Mouse (Mus musculus) stomach, embryonic 15.5 days (tissue): Measurements from ENCODE around the gene Paqr3. TPM values are rescaled to one million over a fixed set of nuclear protein-coding genes. Genes with fewer than 3 reads are reported as not detected.

Experiments used
- ATAC-seq: fragments of 200-750 bp; cut with Nextera tagmentation; 2 replicates; pipeline ENCODE4 v1.8.0; 2017; ENCODE audit warnings: low read depth, moderate number of reproducible peaks, moderate TSS enrichment; ENCODE audit not compliant: insufficient read depth, low FRiP score
- H3K27ac ChIP-seq: fragments of 300-500 bp; sonication (generic); 2 replicates; pipeline ENCODE4 v1.5.1; 2015; ENCODE audit warnings: mild to moderate bottlenecking, inconsistent platforms
- H3K27me3 ChIP-seq: fragments of 300-500 bp; sonication (generic); replicated peaks from 2 replicates; pipeline ENCODE4 v1.6.1; 2015; ENCODE audit warnings: inconsistent platforms
- H3K36me3 ChIP-seq: fragments of 300-500 bp; sonication (generic); 2 replicates; pipeline ENCODE4 v1.6.1; 2015; ENCODE audit warnings: inconsistent platforms
- H3K4me1 ChIP-seq: fragments of 300-500 bp; sonication (generic); 2 replicates; pipeline ENCODE4 v1.6.1; 2015; ENCODE audit warnings: inconsistent platforms
- H3K4me2 ChIP-seq: fragments of 300-500 bp; sonication (generic); 2 replicates; pipeline ENCODE4 v1.6.1; 2015; ENCODE audit warnings: mild to moderate bottlenecking, inconsistent platforms
- H3K4me3 ChIP-seq: fragments of 300-500 bp; sonication (generic); replicated peaks from 2 replicates; pipeline ENCODE4 v1.5.1; 2015; ENCODE audit warnings: inconsistent platforms
- H3K9ac ChIP-seq: fragments of 300-500 bp; sonication (generic); 2 replicates; pipeline ENCODE4 v1.6.1; 2015; ENCODE audit warnings: inconsistent platforms
- H3K9me3 ChIP-seq: fragments of 300-500 bp; sonication (generic); 2 replicates; pipeline ENCODE4 v1.6.1; 2016; ENCODE audit warnings: inconsistent platforms
- WGBS: fragments of 180-500 bp; shearing (Covaris S2); methylation state at CpG from one replicate; pipeline ENCODE4 v1.1.7; 2015; 5-methylcytosine and 5-hydroxymethylcytosine counted together
- polyA plus RNA-seq: library from polyadenylated mRNA; unstranded; fragments of >200 nt; fragmentation: Nextera tagmentation; extraction: Ambion mirVana; gene quantifications from 2 replicates; pipeline ENCODE4 v1.2.1, GENCODE M21; 2015

Gene Paqr3
- polyA plus RNA-seq, 1 experiment from 2014 or later, result 2.5 TPM

DNA sequence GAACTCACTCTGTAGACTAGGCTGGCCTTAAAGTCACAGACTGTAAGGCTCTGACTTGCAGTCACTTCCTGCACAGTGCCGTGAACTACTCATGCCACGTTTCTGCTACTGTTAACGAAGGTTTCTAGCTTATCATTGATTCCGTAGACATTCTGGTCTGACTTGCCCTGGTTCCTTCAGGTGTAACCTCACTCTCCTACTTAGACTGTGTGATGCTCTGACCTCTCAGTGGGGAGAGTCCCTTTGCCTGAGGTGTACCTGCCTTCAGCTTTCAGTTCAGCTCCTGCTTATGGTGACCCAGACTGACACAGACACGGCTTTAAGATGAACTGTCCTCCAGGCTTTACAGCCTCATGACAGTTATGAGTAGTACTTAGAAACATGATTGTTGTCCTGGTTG lies 57.2 kb downstream of the Paqr3 start:
- H3K27me3 ChIP-seq, result no peaks in the 10 kb centered on the region
- no peaks in the 10 kb centered on the region for H3K9me3 ChIP-seq
- H3K36me3 ChIP-seq, result peaks cover 4% of the 10 kb centered on the region
- no peak overlapping the region for H3K27ac ChIP-seq
- no peak overlapping the region for H3K4me2 ChIP-seq
- WGBS, result 90% methylated on average over 5 of the region's 5 CpGs
- no peak overlapping the region for H3K9ac ChIP-seq
- no peak for ATAC-seq
- H3K4me3 ChIP-seq, result no peak overlapping the region
- H3K4me1 ChIP-seq, result no peaks in the 10 kb centered on the region

DNA sequence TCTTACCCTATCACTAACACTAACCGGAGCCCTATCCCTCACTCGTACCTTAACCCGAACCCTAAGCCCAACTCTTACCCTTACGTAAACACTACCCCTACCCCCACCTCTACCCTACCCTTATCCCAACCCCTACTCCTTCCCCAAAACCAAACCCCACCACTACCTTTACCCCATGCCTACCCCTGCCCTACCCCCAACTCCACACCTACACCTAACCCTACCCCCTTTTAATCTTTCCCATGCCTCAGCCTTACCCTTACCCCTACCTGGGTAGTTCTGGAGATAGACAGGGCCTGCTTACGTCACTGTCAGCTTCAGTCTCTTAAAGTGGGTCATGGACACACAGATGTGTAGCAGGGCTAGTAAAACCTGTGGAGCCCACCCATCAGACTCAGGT lies 62.5 kb downstream of the Paqr3 start:
- Histone ChIP-seq H3K9me3 (no peaks in the 10 kb centered on the region), H3K27me3 (no peaks in the 10 kb centered on the region), H3K4me1 (no peaks in the 10 kb centered on the region), H3K4me2 (no peak overlapping the region), H3K27ac (no peak overlapping the region), H3K36me3 (peaks cover 4% of the 10 kb centered on the region; the same call in 1 of the 2 replicates), H3K9ac (no peak overlapping the region), H3K4me3 (no peak overlapping the region)
- WGBS, result 90% methylated on average over 5 of the region's 5 CpGs
- no peak for ATAC-seq

DNA sequence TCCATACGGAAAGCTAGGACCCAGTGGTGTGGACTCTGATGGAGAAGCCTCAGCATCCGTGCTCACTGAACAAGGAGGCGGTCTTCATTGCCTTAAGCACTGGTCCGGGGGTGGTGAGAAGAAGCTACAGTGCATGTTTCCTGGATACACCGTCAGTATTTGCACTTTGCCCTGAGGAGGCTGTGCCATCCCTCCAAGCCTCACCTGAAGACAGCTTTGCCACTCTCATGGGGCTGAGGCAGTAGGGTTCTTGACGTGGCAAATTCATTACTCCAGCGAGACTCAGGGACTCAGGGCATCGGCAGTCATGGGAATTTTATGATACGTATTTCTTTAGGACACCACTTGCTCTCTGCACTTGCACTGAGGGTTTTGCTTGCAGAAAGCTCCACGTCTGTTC lies 64.7 kb downstream of the Paqr3 start:
- ATAC-seq, result no peak
- Histone ChIP-seq H3K27me3 (no peaks in the 10 kb centered on the region), H3K36me3 (no peaks in the 10 kb centered on the region), H3K4me3 (no peak overlapping the region), H3K9ac (no peak overlapping the region), H3K9me3 (no peaks in the 10 kb centered on the region), H3K4me2 (no peak overlapping the region), H3K4me1 (no peaks in the 10 kb centered on the region), H3K27ac (no peak overlapping the region)
- WGBS, result 86% methylated on average over 10 of the region's 10 CpGs

GRCm38 (mm10) chr5:97045260-97045659 lies 66.1 kb downstream of the Paqr3 start:
- Histone ChIP-seq H3K4me3 (no peak overlapping the region), H3K27me3 (no peaks in the 10 kb centered on the region), H3K9me3 (no peaks in the 10 kb centered on the region), H3K36me3 (no peaks in the 10 kb centered on the region), H3K27ac (no peak overlapping the region), H3K4me2 (no peak overlapping the region), H3K4me1 (no peaks in the 10 kb centered on the region), H3K9ac (no peak overlapping the region)
- 84% methylated on average over 7 of the region's 7 CpGs for WGBS
- ATAC-seq, result no peak

Other genes with a start within 250 kb of the Paqr3 start
- 13.8 and 15.0 TPM in 2 replicates for gene Bmp2k, start 113.9 kb downstream of the Paqr3 start, polyA plus RNA-seq